Mouse (Mus musculus) limb, embryonic 12.5 days (tissue): Measurements from ENCODE around the gene Emc10. TPM values are rescaled to one million over a fixed set of nuclear protein-coding genes. Genes with fewer than 3 reads are reported as not detected.
A peak's percentile ranks its signal among the peaks of the same experiment; 100 is the strongest.

Source experiments
- ATAC-seq: fragments of 200-750 bp; cut with Nextera tagmentation; 2 replicates; pipeline ENCODE4 v1.8.0; 2017; ENCODE audit warnings: low read depth, moderate TSS enrichment; ENCODE audit not compliant: insufficient number of reproducible peaks, insufficient read depth, low FRiP score, low TSS enrichment
- H3K27ac ChIP-seq: fragments of 300-500 bp; sonication (generic); 2 replicates; pipeline ENCODE4 v1.5.1; 2016; ENCODE audit warnings: mild to moderate bottlenecking, moderate library complexity
- H3K27me3 ChIP-seq: fragments of 300-500 bp; sonication (generic); 2 replicates; pipeline ENCODE4 v1.6.1; 2016; ENCODE audit warnings: mild to moderate bottlenecking, moderate library complexity
- H3K36me3 ChIP-seq: fragments of 300-500 bp; sonication (generic); 2 replicates; pipeline ENCODE4 v1.6.1; 2016; ENCODE audit warnings: mild to moderate bottlenecking, moderate library complexity
- H3K4me1 ChIP-seq: fragments of 300-500 bp; sonication (generic); replicated peaks from 2 replicates; pipeline ENCODE4 v1.6.1; 2016
- H3K4me2 ChIP-seq: fragments of 300-500 bp; sonication (generic); 2 replicates; pipeline ENCODE4 v1.6.1; 2016; ENCODE audit warnings: mild to moderate bottlenecking, moderate library complexity
- H3K4me3 ChIP-seq: fragments of 300-500 bp; sonication (generic); replicated peaks from 2 replicates; pipeline ENCODE4 v1.5.1; 2016; ENCODE audit warnings: mild to moderate bottlenecking
- H3K9ac ChIP-seq: fragments of 300-500 bp; sonication (generic); replicated peaks from 2 replicates; pipeline ENCODE4 v1.6.1; 2016; ENCODE audit warnings: mild to moderate bottlenecking, moderate library complexity
- H3K9me3 ChIP-seq: fragments of 300-500 bp; sonication (generic); 2 replicates; pipeline ENCODE4 v1.6.1; 2016; ENCODE audit warnings: mild to moderate bottlenecking, moderate library complexity
- WGBS: fragments of 180-500 bp; shearing (Covaris S2); methylation state at CpG from one replicate; pipeline ENCODE4 v1.1.7; 2016; 5-methylcytosine and 5-hydroxymethylcytosine counted together
- polyA plus RNA-seq: library from polyadenylated mRNA; unstranded; fragments of >200 nt; fragmentation: Nextera tagmentation; extraction: Ambion mirVana; gene quantifications from 2 replicates; pipeline ENCODE4 v1.2.1, GENCODE M21; 2016

Gene Emc10
- polyA plus RNA-seq, 1 experiment from 2014 or later, result 93.6 TPM

DNA sequence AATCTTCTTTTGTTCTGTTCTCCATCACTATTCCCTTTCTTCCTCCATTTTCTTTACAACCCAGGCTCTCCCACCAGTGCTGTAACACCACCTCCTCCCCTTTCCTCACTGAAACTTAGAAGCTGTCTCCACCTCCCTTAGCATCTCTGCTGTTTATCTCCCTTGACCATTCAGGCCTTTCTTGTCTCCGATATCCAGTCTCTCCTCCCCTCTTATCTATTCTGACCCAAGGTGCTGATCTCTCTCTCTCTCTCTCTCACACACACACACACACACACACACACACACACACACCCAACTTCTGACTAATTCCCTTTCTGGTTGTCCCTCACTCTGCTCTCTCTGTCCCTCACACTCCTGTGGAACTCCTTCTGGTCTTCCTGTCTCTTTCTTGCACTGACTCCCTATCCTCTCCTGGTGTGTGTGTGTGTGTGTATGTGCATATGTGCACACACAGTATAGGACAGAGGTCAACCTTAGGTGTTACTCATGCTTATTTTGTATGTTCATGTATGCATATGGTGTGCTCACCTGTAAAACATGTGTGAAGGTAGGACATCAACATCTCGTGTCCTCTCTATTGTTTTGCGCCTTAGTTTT, 13.4 kb downstream of the Emc10 start:
- no peak for ATAC-seq
- Histone ChIP-seq H3K9ac (no peak overlapping the region), H3K27ac (no peak overlapping the region), H3K4me2 (no peak overlapping the region), H3K36me3 (no peaks in the 10 kb centered on the region), H3K27me3 (peaks cover 50% of the 10 kb centered on the region), H3K4me1 (no peaks in the 10 kb centered on the region), H3K9me3 (no peaks in the 10 kb centered on the region), H3K4me3 (no peak overlapping the region)
- WGBS, result 69% methylated on average over 3 of the region's 3 CpGs

DNA sequence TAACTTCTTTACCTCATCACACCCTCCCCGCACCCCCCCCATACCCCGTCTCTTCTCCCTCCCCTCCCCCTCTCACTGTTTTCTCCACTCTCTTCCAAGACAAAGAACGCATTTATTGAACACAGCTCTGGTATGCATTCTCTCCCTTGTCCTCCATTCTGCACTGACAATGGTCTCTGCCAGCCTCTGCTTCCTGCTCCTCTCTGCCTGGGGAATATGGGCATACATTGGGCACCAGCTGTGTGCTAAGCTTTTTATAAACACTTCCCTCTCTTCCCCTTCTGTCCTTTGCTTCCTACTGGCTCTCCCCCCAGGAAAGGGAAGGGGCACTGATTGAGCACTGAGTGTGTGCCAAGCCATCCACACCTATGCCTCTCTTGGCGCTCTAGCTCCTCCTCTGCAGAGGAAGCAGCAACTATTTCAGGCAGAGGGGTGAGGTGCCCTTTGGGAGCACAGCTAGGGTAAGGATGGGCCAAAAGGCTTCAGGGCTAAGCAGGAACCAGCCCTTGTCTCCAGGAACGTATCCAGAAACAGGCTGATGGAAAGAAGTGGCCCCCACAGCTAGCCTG, 21.2 kb downstream of the Emc10 start:
- 36% methylated on average over 5 of the region's 5 CpGs for WGBS
- H3K4me1 ChIP-seq, result peaks cover 13% of the 10 kb centered on the region
- peaks cover 70% of the 10 kb centered on the region for H3K27me3 ChIP-seq

DNA sequence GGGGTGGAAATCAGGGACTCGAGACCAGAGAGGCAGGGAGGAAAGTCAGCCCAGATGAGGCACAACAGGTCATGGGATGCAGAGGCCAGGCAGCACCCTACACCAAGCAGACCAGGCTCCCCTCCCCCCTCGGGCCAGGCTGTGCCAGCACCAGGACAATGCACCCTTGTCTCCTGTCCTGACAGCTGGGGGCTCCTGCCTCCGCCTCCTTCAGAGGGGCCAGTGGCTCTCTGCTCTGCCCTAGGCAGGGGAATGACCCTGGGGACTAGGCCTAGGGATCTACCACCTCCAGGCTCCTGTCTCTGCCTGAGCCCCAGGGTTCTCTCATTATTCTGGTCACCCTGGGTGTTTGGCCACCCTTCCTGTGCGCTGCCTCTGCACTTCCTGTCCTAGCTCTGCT, 21.9 kb downstream of the Emc10 start:
- H3K27ac ChIP-seq, result 0 out of 2 replicates have a peak overlapping the region, but pooled peaks have one; percentile 8
- 0 out of 2 replicates have a peak overlapping the region, but pooled peaks have one; percentile 13 for H3K4me3 ChIP-seq
- no peaks in the 10 kb centered on the region for H3K36me3 ChIP-seq
- peaks cover 13% of the 10 kb centered on the region for H3K4me1 ChIP-seq
- 0 out of 2 replicates have a peak overlapping the region, but pooled peaks have one; percentile 31 for H3K9ac ChIP-seq
- peak overlapping the region; percentile 2; the same call in 1 of the 2 replicates for H3K4me2 ChIP-seq
- peaks cover 63% of the 10 kb centered on the region for H3K27me3 ChIP-seq
- no peak for ATAC-seq
- WGBS, result 37% methylated on average over 4 of the region's 4 CpGs
- no peaks in the 10 kb centered on the region for H3K9me3 ChIP-seq

More for the DNA sequence above, 21.2 kb downstream of the Emc10 start:
- no peak for ATAC-seq
- H3K9me3 ChIP-seq, result no peaks in the 10 kb centered on the region
- H3K9ac ChIP-seq, result no peak overlapping the region
- 0 out of 2 replicates have a peak overlapping the region, but pooled peaks have one; percentile 0 for H3K4me3 ChIP-seq
- H3K36me3 ChIP-seq, result no peaks in the 10 kb centered on the region
- peak overlapping the region; percentile 2; the same call in 1 of the 2 replicates for H3K4me2 ChIP-seq
- H3K27ac ChIP-seq, result no peak overlapping the region

- WGBS, result 51% methylated on average over 9 of the region's 9 CpGs
- Histone ChIP-seq H3K27me3 (peaks cover 50% of the 10 kb centered on the region), H3K36me3 (no peaks in the 10 kb centered on the region), H3K9ac (no peak overlapping the region), H3K27ac (no peak overlapping the region), H3K4me1 (peaks cover 21% of the 10 kb centered on the region), H3K4me3 (no peak overlapping the region), H3K9me3 (no peaks in the 10 kb centered on the region), H3K4me2 (no peak overlapping the region)
- ATAC-seq, result no peak
Observed at GRCm38 (mm10) chr7:44472961-44473646, 23.2 kb downstream of the Emc10 start.

GRCm38 (mm10) chr7:44472558-44472885, 23.8 kb downstream of the Emc10 start:
- no peak overlapping the region for H3K27ac ChIP-seq
- H3K4me1 ChIP-seq, result peaks cover 21% of the 10 kb centered on the region
- H3K36me3 ChIP-seq, result no peaks in the 10 kb centered on the region
- H3K27me3 ChIP-seq, result peaks cover 44% of the 10 kb centered on the region
- H3K4me2 ChIP-seq, result no peak overlapping the region
- no peaks in the 10 kb centered on the region for H3K9me3 ChIP-seq
- no peak overlapping the region for H3K9ac ChIP-seq
- no peak for ATAC-seq
- H3K4me3 ChIP-seq, result no peak overlapping the region
- WGBS, result 21% methylated on average over 1 of the region's 1 CpGs

- no peaks in the 10 kb centered on the region for H3K9me3 ChIP-seq
- no peak overlapping the region for H3K9ac ChIP-seq
- no peak overlapping the region for H3K4me3 ChIP-seq
- no peaks in the 10 kb centered on the region for H3K36me3 ChIP-seq
- WGBS, result 39% methylated on average over 6 of the region's 6 CpGs
- ATAC-seq, result no peak
- H3K27me3 ChIP-seq, result peaks cover 41% of the 10 kb centered on the region
- no peak overlapping the region for H3K27ac ChIP-seq
- peaks cover 21% of the 10 kb centered on the region for H3K4me1 ChIP-seq
- H3K4me2 ChIP-seq, result no peak overlapping the region
Observed at GRCm38 (mm10) chr7:44471880-44472557, 24.3 kb downstream of the Emc10 start.

DNA sequence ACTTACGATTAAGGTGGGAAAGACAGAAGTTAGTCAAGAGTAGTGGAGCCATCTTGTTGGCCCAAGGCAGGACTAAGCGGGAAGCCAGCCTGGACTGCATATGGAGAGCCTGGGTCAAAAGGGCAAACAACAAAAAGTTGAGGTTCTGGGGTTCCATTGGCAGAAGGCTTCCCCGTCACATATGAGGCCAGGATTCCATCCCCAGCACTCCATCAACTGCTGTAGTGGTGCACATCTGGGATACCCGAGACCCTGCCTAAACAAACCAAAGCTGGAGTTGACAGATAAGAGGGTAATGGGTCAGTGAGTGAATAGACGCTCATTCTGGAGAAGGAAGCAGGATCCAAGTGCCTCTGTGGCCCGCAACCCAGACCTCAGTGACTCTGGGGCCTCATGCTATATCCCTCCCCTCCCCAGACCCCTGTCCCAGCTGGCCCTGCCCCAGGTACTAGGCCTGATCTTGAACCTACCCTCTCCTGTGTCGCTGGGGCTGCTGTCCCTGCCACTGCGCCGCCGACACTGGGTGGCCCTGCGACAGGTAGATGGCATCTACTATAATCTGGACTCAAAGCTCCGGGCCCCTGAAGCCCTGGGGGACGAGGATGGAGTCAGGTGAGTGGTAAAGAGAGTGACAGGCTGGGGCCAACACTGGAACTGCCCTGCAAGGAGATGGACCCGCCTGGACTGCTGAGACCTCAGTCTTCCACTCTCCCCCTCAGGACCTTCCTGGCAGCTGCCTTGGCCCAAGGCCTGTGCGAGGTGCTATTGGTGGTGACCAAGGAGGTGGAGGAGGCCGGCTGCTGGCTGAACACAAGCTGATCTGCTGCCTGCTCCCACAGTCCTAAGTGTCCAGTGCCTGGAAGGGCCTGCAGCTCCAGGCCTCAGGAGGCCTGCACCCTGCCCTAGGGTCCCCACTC, 25.4 kb downstream of the Emc10 start:
- WGBS, result 82% methylated on average over 16 of the region's 16 CpGs
- peaks cover 35% of the 10 kb centered on the region for H3K27me3 ChIP-seq
- H3K4me1 ChIP-seq, result peaks cover 21% of the 10 kb centered on the region

DNA sequence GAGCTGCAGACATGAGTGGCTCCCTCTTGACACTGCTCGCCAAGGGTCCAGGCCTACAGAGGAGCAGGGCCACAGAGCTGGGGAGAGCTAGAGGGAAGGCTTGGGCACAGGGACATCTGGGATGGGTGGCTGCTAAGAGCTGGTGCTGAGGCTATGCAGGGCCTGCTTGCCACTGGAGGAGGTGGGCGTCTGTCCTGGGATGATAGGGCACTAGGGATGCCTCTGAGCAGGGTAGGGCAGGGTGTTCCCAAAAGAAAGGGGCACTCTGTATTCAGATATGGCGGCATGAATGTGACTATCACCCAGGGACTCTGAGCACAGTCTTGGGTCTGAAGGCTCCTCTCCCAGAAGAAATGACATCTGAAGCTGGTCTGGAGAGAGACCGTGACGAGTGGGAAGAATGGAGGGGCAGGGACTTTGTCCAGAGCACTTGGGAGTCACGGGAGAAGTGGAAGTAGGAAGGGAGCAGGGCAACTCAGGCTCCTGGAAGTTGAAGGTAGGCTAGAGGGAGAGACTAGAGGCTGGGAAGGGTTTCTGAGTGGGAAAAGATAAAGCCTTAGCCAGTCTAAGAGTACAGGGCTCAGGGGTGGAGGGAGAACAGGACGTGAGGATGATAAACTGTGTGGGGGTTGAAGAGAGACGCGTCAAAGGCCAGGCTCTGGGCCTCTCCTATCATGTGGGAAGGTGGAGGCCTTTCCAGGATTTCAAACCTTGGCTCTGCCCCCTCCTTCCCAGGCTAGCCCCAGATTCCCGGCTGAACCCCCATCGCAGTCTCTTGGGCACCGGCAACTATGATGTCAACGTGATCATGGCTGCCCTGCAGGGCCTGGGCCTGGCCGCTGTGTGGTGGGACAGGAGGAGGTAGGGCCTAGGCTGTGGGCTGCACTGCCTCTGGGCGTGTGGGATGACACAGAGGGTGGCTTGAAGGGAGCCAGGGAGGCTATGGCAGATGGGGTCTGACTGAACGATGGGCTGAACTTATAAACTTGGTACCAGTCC, 26.4 kb downstream of the Emc10 start:
- H3K27ac ChIP-seq, result no peak overlapping the region; the same call in 1 of the 2 replicates
- peaks cover 21% of the 10 kb centered on the region for H3K4me1 ChIP-seq
- H3K9me3 ChIP-seq, result no peaks in the 10 kb centered on the region
- no peak overlapping the region for H3K4me2 ChIP-seq
- H3K27me3 ChIP-seq, result peaks cover 33% of the 10 kb centered on the region
- H3K9ac ChIP-seq, result 0 out of 2 replicates have a peak overlapping the region, but pooled peaks have one; percentile 8
- no peak for ATAC-seq
- H3K4me3 ChIP-seq, result no peak overlapping the region
- WGBS, result 88% methylated on average over 16 of the region's 16 CpGs
- no peaks in the 10 kb centered on the region for H3K36me3 ChIP-seq

More for the DNA sequence above, 25.4 kb downstream of the Emc10 start:
- no peaks in the 10 kb centered on the region for H3K9me3 ChIP-seq
- H3K9ac ChIP-seq, result no peak overlapping the region
- H3K4me2 ChIP-seq, result no peak overlapping the region
- no peak overlapping the region for H3K27ac ChIP-seq
- no peak overlapping the region for H3K4me3 ChIP-seq
- no peaks in the 10 kb centered on the region for H3K36me3 ChIP-seq
- ATAC-seq, result no peak

GRCm38 (mm10) chr7:44468644-44469285, 27.6 kb downstream of the Emc10 start:
- Histone ChIP-seq H3K27me3 (peaks cover 34% of the 10 kb centered on the region), H3K36me3 (no peaks in the 10 kb centered on the region), H3K4me3 (peak overlapping the region; percentile 64), H3K4me2 (peak overlapping the region; percentile 69), H3K4me1 (peaks cover 20% of the 10 kb centered on the region), H3K27ac (peak overlapping the region; percentile 69; the same call in 1 of the 2 replicates), H3K9me3 (no peaks in the 10 kb centered on the region), H3K9ac (peak overlapping the region; percentile 66)
- no peak for ATAC-seq
- WGBS, result 66% methylated on average over 15 of the region's 15 CpGs
